Mouse (Mus musculus) neural tube, embryonic 15.5 days (tissue): Measurements from ENCODE around the gene She. TPM values are rescaled to one million over a fixed set of nuclear protein-coding genes. Genes with fewer than 3 reads are reported as not detected.

Experiments
- ATAC-seq: fragments of 200-750 bp; cut with Nextera tagmentation; 2 replicates; pipeline ENCODE4 v1.8.0; 2017; ENCODE audit warnings: mild to moderate bottlenecking, moderate TSS enrichment, moderate library complexity; ENCODE audit not compliant: low FRiP score
- H3K27ac ChIP-seq: fragments of 300-500 bp; sonication (generic); replicated peaks from 2 replicates; pipeline ENCODE4 v1.5.1; 2015; ENCODE audit warnings: mild to moderate bottlenecking, inconsistent platforms
- H3K27me3 ChIP-seq: fragments of 300-500 bp; sonication (generic); replicated peaks from 2 replicates; pipeline ENCODE4 v1.6.1; 2015; ENCODE audit warnings: inconsistent platforms
- H3K36me3 ChIP-seq: fragments of 300-500 bp; sonication (generic); 2 replicates; pipeline ENCODE4 v1.6.1; 2015; ENCODE audit warnings: inconsistent platforms
- H3K4me1 ChIP-seq: fragments of 300-500 bp; sonication (generic); 2 replicates; pipeline ENCODE4 v1.6.1; 2015; ENCODE audit warnings: inconsistent platforms
- H3K4me2 ChIP-seq: fragments of 300-500 bp; sonication (generic); 2 replicates; pipeline ENCODE4 v1.6.1; 2015; ENCODE audit warnings: inconsistent platforms, mild to moderate bottlenecking, moderate library complexity
- H3K4me3 ChIP-seq: fragments of 300-500 bp; sonication (generic); replicated peaks from 2 replicates; pipeline ENCODE4 v1.5.1; 2015; ENCODE audit warnings: mild to moderate bottlenecking, inconsistent platforms
- H3K9ac ChIP-seq: fragments of 300-500 bp; sonication (generic); replicated peaks from 2 replicates; pipeline ENCODE4 v1.6.1; 2015; ENCODE audit warnings: mild to moderate bottlenecking, inconsistent platforms
- H3K9me3 ChIP-seq: fragments of 300-500 bp; sonication (generic); replicated peaks from 2 replicates; pipeline ENCODE4 v1.6.1; 2016; ENCODE audit warnings: inconsistent platforms
- WGBS: fragments of 180-500 bp; shearing (Covaris S2); methylation state at CpG from one replicate; pipeline ENCODE4 v1.1.7; 2015; ENCODE audit warnings: mixed read lengths; 5-methylcytosine and 5-hydroxymethylcytosine counted together
- polyA plus RNA-seq: library from polyadenylated mRNA; unstranded; fragments of >200 nt; fragmentation: Nextera tagmentation; extraction: Ambion mirVana; gene quantifications from 2 replicates; pipeline ENCODE4 v1.2.1, GENCODE M21; 2015

The She gene
- polyA plus RNA-seq, 1 experiment from 2014 or later, result 1.4 TPM

GRCm38 (mm10) chr3:89818605-89819004 lies 12.6 kb upstream of the She start:
- no peaks in the 10 kb centered on the region for H3K9me3 ChIP-seq
- no peaks in the 10 kb centered on the region for H3K27me3 ChIP-seq
- H3K4me2 ChIP-seq, result no peak overlapping the region
- H3K4me3 ChIP-seq, result no peak overlapping the region
- H3K36me3 ChIP-seq, result no peaks in the 10 kb centered on the region
- 81% methylated on average over 3 of the region's 3 CpGs for WGBS
- H3K9ac ChIP-seq, result no peak overlapping the region
- H3K27ac ChIP-seq, result no peak overlapping the region
- H3K4me1 ChIP-seq, result no peaks in the 10 kb centered on the region
- ATAC-seq, result no peak

GRCm38 (mm10) chr3:89819897-89820296 lies 11.3 kb upstream of the She start:
- Histone ChIP-seq H3K9me3 (no peaks in the 10 kb centered on the region), H3K4me1 (no peaks in the 10 kb centered on the region), H3K27ac (no peak overlapping the region), H3K36me3 (no peaks in the 10 kb centered on the region), H3K27me3 (no peaks in the 10 kb centered on the region), H3K4me3 (no peak overlapping the region), H3K9ac (no peak overlapping the region), H3K4me2 (no peak overlapping the region)
- WGBS, result 79% methylated on average over 7 of the region's 7 CpGs
- ATAC-seq, result no peak

GRCm38 (mm10) chr3:89820311-89821095 lies 10.7 kb upstream of the She start:
- 90% methylated on average over 12 of the region's 12 CpGs for WGBS
- no peak for ATAC-seq

GRCm38 (mm10) chr3:89821096-89821513 lies 10.1 kb upstream of the She start:
- no peaks in the 10 kb centered on the region for H3K9me3 ChIP-seq
- no peak overlapping the region for H3K4me2 ChIP-seq
- no peak overlapping the region for H3K4me3 ChIP-seq
- no peaks in the 10 kb centered on the region for H3K4me1 ChIP-seq
- 88% methylated on average over 11 of the region's 11 CpGs for WGBS
- no peak for ATAC-seq
- no peak overlapping the region for H3K9ac ChIP-seq
- no peak overlapping the region for H3K27ac ChIP-seq
- H3K27me3 ChIP-seq, result no peaks in the 10 kb centered on the region
- no peaks in the 10 kb centered on the region for H3K36me3 ChIP-seq

More at GRCm38 (mm10) chr3:89820311-89821095, 10.7 kb upstream of the She start:
- no peak overlapping the region for H3K27ac ChIP-seq
- H3K4me1 ChIP-seq, result no peaks in the 10 kb centered on the region
- no peak overlapping the region for H3K9ac ChIP-seq
- H3K27me3 ChIP-seq, result no peaks in the 10 kb centered on the region
- H3K36me3 ChIP-seq, result no peaks in the 10 kb centered on the region
- no peaks in the 10 kb centered on the region for H3K9me3 ChIP-seq
- H3K4me3 ChIP-seq, result no peak overlapping the region
- no peak overlapping the region for H3K4me2 ChIP-seq

GRCm38 (mm10) chr3:89821548-89822480 lies 9.4 kb upstream of the She start:
- Histone ChIP-seq H3K27me3 (no peaks in the 10 kb centered on the region), H3K36me3 (no peaks in the 10 kb centered on the region), H3K9me3 (no peaks in the 10 kb centered on the region), H3K9ac (no peak overlapping the region), H3K4me2 (no peak overlapping the region), H3K4me3 (no peak overlapping the region), H3K4me1 (no peaks in the 10 kb centered on the region), H3K27ac (no peak overlapping the region)
- no peak for ATAC-seq
- WGBS, result 75% methylated on average over 10 of the region's 10 CpGs

- Histone ChIP-seq H3K4me2 (no peak overlapping the region), H3K4me1 (no peaks in the 10 kb centered on the region), H3K4me3 (no peak overlapping the region), H3K36me3 (no peaks in the 10 kb centered on the region), H3K9ac (no peak overlapping the region), H3K27me3 (peaks cover 2% of the 10 kb centered on the region), H3K27ac (no peak overlapping the region), H3K9me3 (no peaks in the 10 kb centered on the region)
- 69% methylated on average over 2 of the region's 2 CpGs for WGBS
- no peak for ATAC-seq
These were observed 7.6 kb upstream of the She start for GRCm38 (mm10) chr3:89823594-89823993.

- 62% methylated on average over 3 of the region's 3 CpGs for WGBS
These were observed 4.9 kb upstream of the She start for GRCm38 (mm10) chr3:89826295-89826694.

GRCm38 (mm10) chr3:89835362-89835761 lies 4.2 kb downstream of the She start:
- Histone ChIP-seq H3K4me2 (no peak overlapping the region), H3K36me3 (no peaks in the 10 kb centered on the region), H3K27me3 (peaks cover 37% of the 10 kb centered on the region), H3K4me3 (no peak overlapping the region), H3K9ac (no peak overlapping the region), H3K9me3 (no peaks in the 10 kb centered on the region), H3K4me1 (peaks cover 12% of the 10 kb centered on the region), H3K27ac (no peak overlapping the region)
- WGBS, result 67% methylated on average over 8 of the region's 8 CpGs
- ATAC-seq, result no peak

More at GRCm38 (mm10) chr3:89826295-89826694, 4.9 kb upstream of the She start:
- Histone ChIP-seq H3K4me2 (no peak overlapping the region), H3K27ac (no peak overlapping the region), H3K4me1 (peaks cover 6% of the 10 kb centered on the region), H3K27me3 (peaks cover 29% of the 10 kb centered on the region), H3K9me3 (no peaks in the 10 kb centered on the region), H3K4me3 (no peak overlapping the region), H3K9ac (no peak overlapping the region), H3K36me3 (no peaks in the 10 kb centered on the region)
- ATAC-seq, result no peak

- Histone ChIP-seq H3K9ac (no peak overlapping the region), H3K27me3 (no peaks in the 10 kb centered on the region), H3K9me3 (no peaks in the 10 kb centered on the region), H3K4me1 (no peaks in the 10 kb centered on the region), H3K4me2 (no peak overlapping the region), H3K27ac (no peak overlapping the region), H3K36me3 (no peaks in the 10 kb centered on the region), H3K4me3 (no peak overlapping the region)
- WGBS, result 77% methylated on average over 4 of the region's 4 CpGs
- ATAC-seq, result no peak
These were observed 11.1 kb downstream of the She start for GRCm38 (mm10) chr3:89842258-89842657.

GRCm38 (mm10) chr3:89843148-89843547 lies 12.0 kb downstream of the She start:
- Histone ChIP-seq H3K9me3 (no peaks in the 10 kb centered on the region), H3K27me3 (no peaks in the 10 kb centered on the region), H3K27ac (no peak overlapping the region), H3K9ac (no peak overlapping the region), H3K4me2 (no peak overlapping the region), H3K36me3 (no peaks in the 10 kb centered on the region), H3K4me3 (no peak overlapping the region), H3K4me1 (no peaks in the 10 kb centered on the region)
- WGBS, result 63% methylated on average over 9 of the region's 9 CpGs
- ATAC-seq, result no peak

- H3K36me3 ChIP-seq, result no peaks in the 10 kb centered on the region
- H3K9ac ChIP-seq, result no peak overlapping the region
- no peak overlapping the region for H3K4me3 ChIP-seq
- no peaks in the 10 kb centered on the region for H3K4me1 ChIP-seq
- no peak for ATAC-seq
- no peak overlapping the region for H3K27ac ChIP-seq
- H3K27me3 ChIP-seq, result no peaks in the 10 kb centered on the region
- WGBS, result 81% methylated on average over 9 of the region's 9 CpGs
- no peaks in the 10 kb centered on the region for H3K9me3 ChIP-seq
- H3K4me2 ChIP-seq, result no peak overlapping the region
These were observed 14.6 kb downstream of the She start for GRCm38 (mm10) chr3:89845814-89846213.

- ATAC-seq, result no peak
- Histone ChIP-seq H3K4me2 (no peak overlapping the region), H3K4me1 (no peaks in the 10 kb centered on the region), H3K27ac (no peak overlapping the region), H3K9me3 (no peaks in the 10 kb centered on the region), H3K4me3 (no peak overlapping the region), H3K9ac (no peak overlapping the region), H3K27me3 (no peaks in the 10 kb centered on the region), H3K36me3 (no peaks in the 10 kb centered on the region)
- WGBS, result 83% methylated on average over 3 of the region's 3 CpGs
These were observed 16.0 kb downstream of the She start for GRCm38 (mm10) chr3:89847126-89847525.
